Mouse (Mus musculus): Measurements from ENCODE around the gene Tspan5.

- no peak for TF ChIP-seq POLR2A (IDR thresholded peaks at IDR 0.05; ENCODE audit: low read depth, low read length)
- no peak for TF ChIP-seq CTCF (IDR thresholded peaks at IDR 0.05; ENCODE audit: borderline replicate concordance, insufficient read depth, low read length)
These were observed 42.6 kb downstream of the Tspan5 start for GRCm38 (mm10) chr3:138784641-138785025.
